Mouse (Mus musculus): ENCODE results near the gene Fshr. TPM values are rescaled to one million over a fixed set of nuclear protein-coding genes. Genes with fewer than 3 reads are reported as not detected.
"Not testable (repeated sequence)": the region's sequence is repeated elsewhere in the genome, so short reads cannot be mapped to it uniquely, and the experiment has no call there.

Fshr gene
- not detected in 2 replicates for polyA plus RNA-seq (2012; ENCODE audit: insufficient read depth, insufficient read length, missing spikeins)

- Histone ChIP-seq H3K4me1 (ENCODE audit: control insufficient read depth, insufficient read depth, low read length) (no peaks in the 10 kb centered on the region), H3K27ac (ENCODE audit: insufficient read depth, low read depth, low read length) (no peak within 1 kb of the TSS), H3K4me3 (ENCODE audit: insufficient read depth, low read length) (no peak within 1 kb of the TSS)
- TF ChIP-seq POLR2A (IDR thresholded peaks at IDR 0.05; ENCODE audit: borderline replicate concordance, low read depth, low read length): no peak
- TF ChIP-seq CTCF (IDR thresholded peaks at IDR 0.05; ENCODE audit: low read depth, low read length): no peak
Observed at GRCm38 (mm10) chr17:89200575-89200974, at the start of gene Fshr. TSS of gene Fshr (minus strand) at chr17:89200675.

DNA sequence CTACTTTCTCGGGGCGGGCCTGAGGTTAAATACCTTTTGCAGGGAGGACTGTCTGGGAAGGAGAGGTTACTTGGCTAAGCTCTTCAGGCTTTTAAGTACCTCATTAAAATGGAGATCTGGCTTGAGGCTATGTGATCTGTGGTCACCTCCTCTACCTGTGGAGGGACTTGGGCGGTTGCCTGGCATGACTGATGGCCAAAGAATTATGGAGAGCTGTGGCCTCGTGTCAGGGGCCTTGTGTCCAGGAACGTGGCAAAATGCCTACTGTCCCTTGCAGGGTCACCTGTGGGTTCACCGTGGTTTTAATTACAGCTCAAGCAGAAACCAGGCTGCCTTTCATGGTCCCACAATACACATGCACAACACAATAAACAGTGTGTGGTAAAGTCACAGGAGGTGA is 1.7 kb upstream of the Fshr start:
- H3K4me3 ChIP-seq (ENCODE audit: insufficient read depth, low read length): no peak overlapping the region
- H3K4me1 ChIP-seq (ENCODE audit: control insufficient read depth, insufficient read depth, low read length): no peaks in the 10 kb centered on the region
- TF ChIP-seq CTCF (IDR thresholded peaks at IDR 0.05; ENCODE audit: low read depth, low read length) (no peak), POLR2A (IDR thresholded peaks at IDR 0.05; ENCODE audit: borderline replicate concordance, low read depth, low read length) (no peak)
- H3K27ac ChIP-seq (ENCODE audit: insufficient read depth, low read depth, low read length): no peak overlapping the region

- Histone ChIP-seq H3K4me1 (ENCODE audit: control insufficient read depth, insufficient read depth, low read length) (no peaks in the 10 kb centered on the region), H3K27ac (ENCODE audit: insufficient read depth, low read depth, low read length) (no peak overlapping the region), H3K4me3 (ENCODE audit: insufficient read depth, low read length) (no peak overlapping the region)
- TF ChIP-seq POLR2A (IDR thresholded peaks at IDR 0.05; ENCODE audit: borderline replicate concordance, low read depth, low read length) (no peak), CTCF (IDR thresholded peaks at IDR 0.05; ENCODE audit: low read depth, low read length) (no peak)
Observed at GRCm38 (mm10) chr17:89173545-89173944, 26.9 kb downstream of the Fshr start.

GRCm38 (mm10) chr17:89164773-89165172 is 35.7 kb downstream of the Fshr start:
- no peak overlapping the region for H3K4me3 ChIP-seq (ENCODE audit: insufficient read depth, low read length)
- TF ChIP-seq CTCF (IDR thresholded peaks at IDR 0.05; ENCODE audit: low read depth, low read length): no peak
- no peak for TF ChIP-seq POLR2A (IDR thresholded peaks at IDR 0.05; ENCODE audit: borderline replicate concordance, low read depth, low read length)
- no peaks in the 10 kb centered on the region for H3K4me1 ChIP-seq (ENCODE audit: control insufficient read depth, insufficient read depth, low read length)
- H3K27ac ChIP-seq (ENCODE audit: insufficient read depth, low read depth, low read length): no peak overlapping the region

GRCm38 (mm10) chr17:89162475-89162874 is 38.0 kb downstream of the Fshr start:
- Histone ChIP-seq H3K4me1 (ENCODE audit: control insufficient read depth, insufficient read depth, low read length) (no peaks in the 10 kb centered on the region), H3K4me3 (ENCODE audit: insufficient read depth, low read length) (no peak overlapping the region), H3K27ac (ENCODE audit: insufficient read depth, low read depth, low read length) (no peak overlapping the region)
- TF ChIP-seq POLR2A (IDR thresholded peaks at IDR 0.05; ENCODE audit: borderline replicate concordance, low read depth, low read length) (no peak), CTCF (IDR thresholded peaks at IDR 0.05; ENCODE audit: low read depth, low read length) (no peak)

- not testable (repeated sequence) for H3K4me1 ChIP-seq (ENCODE audit: control insufficient read depth, insufficient read depth, low read length); H3K4me3 ChIP-seq (ENCODE audit: insufficient read depth, low read length); H3K27ac ChIP-seq (ENCODE audit: insufficient read depth, low read depth, low read length)
Observed at GRCm38 (mm10) chr17:89159343-89159742, 41.1 kb downstream of the Fshr start.

- Histone ChIP-seq H3K4me3 (ENCODE audit: insufficient read depth, low read length) (no peak overlapping the region), H3K4me1 (ENCODE audit: control insufficient read depth, insufficient read depth, low read length) (no peaks in the 10 kb centered on the region), H3K27ac (ENCODE audit: insufficient read depth, low read depth, low read length) (no peak overlapping the region)
- no peak for TF ChIP-seq POLR2A (IDR thresholded peaks at IDR 0.05; ENCODE audit: borderline replicate concordance, low read depth, low read length)
- no peak for TF ChIP-seq CTCF (IDR thresholded peaks at IDR 0.05; ENCODE audit: low read depth, low read length)
Observed at GRCm38 (mm10) chr17:89144806-89145205, 55.7 kb downstream of the Fshr start.

DNA sequence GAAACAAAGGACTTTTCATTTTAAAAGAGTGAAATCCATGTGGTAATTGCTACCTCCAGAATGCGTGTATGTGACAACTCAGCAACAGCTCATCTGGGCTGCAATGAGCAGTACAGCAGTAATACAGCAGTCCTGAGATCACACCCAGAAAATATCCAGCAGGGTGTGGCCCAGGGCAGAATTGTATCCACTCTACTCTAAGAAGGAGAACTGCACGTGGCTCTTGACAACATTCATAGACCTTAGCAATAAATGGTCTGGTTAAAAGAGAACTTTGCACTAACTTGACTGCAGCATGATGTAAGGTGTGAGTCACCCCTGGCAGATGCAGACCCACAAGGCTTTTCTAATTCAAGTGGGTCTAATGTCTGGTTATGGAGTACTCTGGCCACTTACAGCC is 80.5 kb downstream of the Fshr start:
- Histone ChIP-seq H3K4me1 (ENCODE audit: control insufficient read depth, insufficient read depth, low read length) (peaks cover 8% of the 10 kb centered on the region; the same call in 1 of the 2 replicates), H3K27ac (ENCODE audit: insufficient read depth, low read depth, low read length) (no peak overlapping the region), H3K4me3 (ENCODE audit: insufficient read depth, low read length) (no peak overlapping the region)
- TF ChIP-seq CTCF (IDR thresholded peaks at IDR 0.05; ENCODE audit: low read depth, low read length): no peak
- TF ChIP-seq POLR2A (IDR thresholded peaks at IDR 0.05; ENCODE audit: borderline replicate concordance, low read depth, low read length): no peak

GRCm38 (mm10) chr17:89119250-89119649 is 81.2 kb downstream of the Fshr start:
- no peak overlapping the region for H3K4me3 ChIP-seq (ENCODE audit: insufficient read depth, low read length)
- TF ChIP-seq CTCF (IDR thresholded peaks at IDR 0.05; ENCODE audit: low read depth, low read length): no peak
- no peak for TF ChIP-seq POLR2A (IDR thresholded peaks at IDR 0.05; ENCODE audit: borderline replicate concordance, low read depth, low read length)
- H3K4me1 ChIP-seq (ENCODE audit: control insufficient read depth, insufficient read depth, low read length): peaks cover 7% of the 10 kb centered on the region
- no peak overlapping the region for H3K27ac ChIP-seq (ENCODE audit: insufficient read depth, low read depth, low read length)

DNA sequence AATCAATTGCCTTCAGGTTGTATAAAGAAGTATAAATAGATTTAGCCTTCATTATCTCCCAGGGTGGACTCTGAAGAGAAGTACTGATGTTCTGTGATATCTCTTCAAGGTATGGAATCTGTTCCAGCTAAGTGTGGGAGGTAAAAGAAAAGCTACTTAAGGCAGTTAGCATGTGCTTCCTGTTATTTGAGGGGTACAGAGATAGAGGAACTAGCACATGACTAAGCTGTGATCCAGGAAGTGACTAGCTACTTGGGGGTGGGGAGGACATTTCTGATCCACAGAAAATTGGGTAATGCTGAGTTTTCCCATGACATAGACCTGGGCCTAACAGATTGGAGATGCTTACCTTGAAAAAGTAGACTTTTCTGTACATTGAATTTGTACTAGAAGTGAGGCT is 86.5 kb downstream of the Fshr start:
- TF ChIP-seq POLR2A (IDR thresholded peaks at IDR 0.05; ENCODE audit: borderline replicate concordance, low read depth, low read length) (no peak), CTCF (IDR thresholded peaks at IDR 0.05; ENCODE audit: low read depth, low read length) (no peak)
- Histone ChIP-seq H3K4me1 (ENCODE audit: control insufficient read depth, insufficient read depth, low read length) (peaks cover 6% of the 10 kb centered on the region), H3K4me3 (ENCODE audit: insufficient read depth, low read length) (no peak overlapping the region), H3K27ac (ENCODE audit: insufficient read depth, low read depth, low read length) (peak overlapping the region; percentile 8)

Measured in bone marrow macrophage, adult 2 months (primary cell).